Mouse (Mus musculus): ENCODE measurements around the gene Mapk10.

- TF ChIP-seq USF1 (IDR thresholded peaks at IDR 0.05; ENCODE audit: low read depth) (no peak), CTCF (IDR thresholded peaks at IDR 0.05; ENCODE audit: control insufficient read depth, insufficient read depth, insufficient read length) (no peak), MYOD1 (IDR thresholded peaks at IDR 0.05; ENCODE audit: control insufficient read depth, insufficient read length, low read depth) (no peak)
Observed at GRCm38 (mm10) chr5:103085844-103086243, 125.3 kb downstream of the Mapk10 start.
